Mouse (Mus musculus) ES-CJ7 (cell line): Measurements from ENCODE around the gene Hist1h3d.
"Not testable (repeated sequence)": the region's sequence is repeated elsewhere in the genome, so short reads cannot be mapped to it uniquely, and the experiment has no call there.

ENCODE experiments used
- DNase-seq: peaks from one replicate; pipeline ENCODE4 v3.0.0; 2011; ENCODE audit warnings: low read depth, low spot score

Gene Hist1h3d

DNA sequence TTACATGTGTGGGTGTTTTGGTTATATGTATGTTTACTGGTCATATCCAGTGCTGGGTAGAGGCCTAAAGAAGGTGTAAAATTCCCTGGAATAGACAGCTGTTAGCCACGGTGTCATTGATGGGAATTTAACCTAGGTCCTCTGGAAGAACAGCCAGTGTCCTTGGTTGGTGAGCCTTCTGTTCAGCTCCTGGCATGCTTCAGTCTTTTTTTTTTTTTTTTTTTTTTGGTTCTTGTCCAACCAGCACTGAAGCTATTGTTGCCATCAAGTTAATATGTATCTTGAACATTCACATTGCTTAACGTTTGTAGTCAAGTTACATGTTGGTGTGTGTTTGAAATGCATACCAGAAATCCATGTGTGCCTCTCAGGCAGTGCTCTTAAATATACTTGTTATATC is 11.1 kb upstream of the Hist1h3d start:
- no peak for DNase-seq

DNA sequence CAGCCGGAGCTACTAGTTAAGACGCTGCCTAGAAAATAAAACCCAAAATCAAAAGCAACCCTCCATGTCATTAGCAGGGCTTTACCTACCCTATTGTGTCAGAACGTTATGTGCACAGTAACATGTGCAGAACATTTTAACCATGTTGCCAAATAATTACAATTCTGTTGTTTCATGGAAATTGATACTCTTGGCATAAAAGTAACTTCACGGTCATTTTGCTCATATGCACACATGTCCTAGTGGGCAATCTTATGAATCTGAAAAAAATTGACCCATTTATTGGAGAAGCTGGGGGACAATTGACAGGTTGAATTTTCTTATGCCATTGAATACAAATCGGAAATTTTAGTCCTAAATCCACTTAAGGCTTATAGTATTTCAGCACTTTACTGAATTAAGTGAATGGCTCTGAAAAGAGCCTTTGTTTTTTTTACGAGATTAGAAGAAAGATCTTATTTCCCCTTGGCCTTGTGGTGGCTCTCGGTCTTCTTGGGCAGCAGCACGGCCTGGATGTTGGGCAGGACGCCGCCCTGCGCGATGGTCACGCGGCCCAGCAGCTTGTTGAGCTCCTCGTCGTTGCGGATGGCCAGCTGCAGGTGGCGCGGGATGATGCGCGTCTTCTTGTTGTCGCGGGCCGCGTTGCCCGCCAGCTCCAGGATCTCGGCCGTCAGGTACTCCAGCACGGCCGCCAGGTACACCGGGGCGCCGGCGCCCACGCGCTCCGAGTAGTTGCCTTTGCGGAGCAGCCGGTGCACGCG is 5.1 kb upstream of the Hist1h3d start:
- DNase-seq: peak; percentile 56

DNA sequence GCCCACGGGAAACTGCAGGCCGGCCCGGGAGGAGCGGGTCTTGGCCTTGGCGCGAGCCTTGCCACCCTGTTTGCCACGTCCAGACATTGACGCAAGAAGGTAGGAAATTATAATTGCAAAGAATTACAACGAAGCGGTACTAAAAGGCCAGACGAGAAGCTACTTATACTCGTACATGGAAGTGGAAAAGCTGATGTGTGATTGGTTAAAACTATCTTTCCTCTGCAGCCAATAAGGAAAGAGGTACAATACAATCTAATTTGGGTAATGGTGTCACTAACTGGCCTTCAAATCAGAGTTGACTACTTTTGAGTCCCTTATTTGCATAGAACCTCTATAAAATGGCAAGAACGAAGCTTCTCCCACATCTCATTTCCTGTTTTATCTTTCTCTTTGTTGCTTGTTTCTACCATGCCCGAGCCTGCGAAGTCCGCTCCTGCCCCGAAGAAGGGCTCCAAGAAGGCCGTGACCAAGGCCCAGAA is 4.5 kb upstream of the Hist1h3d start, which contains the start of the genes Hist1h2ae and Hist1h2bg:
TSS of gene Hist1h2ae (minus strand) at position 199 of the 482 bp plus-strand sequence.
TSS of gene Hist1h2bg (plus strand) at position 375 of the 482 bp plus-strand sequence.
- peak; percentile 98 for DNase-seq

DNA sequence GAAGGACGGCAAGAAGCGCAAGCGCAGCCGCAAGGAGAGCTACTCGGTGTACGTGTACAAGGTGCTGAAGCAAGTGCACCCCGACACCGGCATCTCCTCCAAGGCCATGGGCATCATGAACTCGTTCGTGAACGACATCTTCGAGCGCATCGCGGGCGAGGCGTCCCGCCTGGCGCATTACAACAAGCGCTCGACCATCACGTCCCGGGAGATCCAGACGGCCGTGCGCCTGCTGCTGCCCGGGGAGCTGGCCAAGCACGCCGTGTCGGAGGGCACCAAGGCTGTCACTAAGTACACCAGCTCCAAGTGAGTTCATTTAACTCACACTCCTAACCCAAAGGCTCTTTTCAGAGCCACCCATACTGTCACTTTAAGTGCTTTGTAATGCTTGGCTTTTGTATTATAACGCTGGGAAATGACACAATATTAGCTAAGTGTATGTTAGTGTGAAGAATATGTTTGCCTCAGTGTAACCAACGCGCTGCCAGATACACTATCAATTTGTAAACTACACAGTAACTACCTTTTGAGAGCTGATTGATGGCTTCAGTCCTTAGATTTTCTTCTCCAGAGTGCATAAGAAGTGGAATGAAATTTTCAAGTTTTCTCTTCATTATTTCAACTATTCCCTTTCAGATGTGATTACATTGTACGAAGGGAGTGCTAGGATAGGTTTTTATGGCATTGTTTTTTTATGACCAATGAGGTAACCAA is 3.9 kb upstream of the Hist1h3d start:
- DNase-seq: peak; percentile 67

DNA sequence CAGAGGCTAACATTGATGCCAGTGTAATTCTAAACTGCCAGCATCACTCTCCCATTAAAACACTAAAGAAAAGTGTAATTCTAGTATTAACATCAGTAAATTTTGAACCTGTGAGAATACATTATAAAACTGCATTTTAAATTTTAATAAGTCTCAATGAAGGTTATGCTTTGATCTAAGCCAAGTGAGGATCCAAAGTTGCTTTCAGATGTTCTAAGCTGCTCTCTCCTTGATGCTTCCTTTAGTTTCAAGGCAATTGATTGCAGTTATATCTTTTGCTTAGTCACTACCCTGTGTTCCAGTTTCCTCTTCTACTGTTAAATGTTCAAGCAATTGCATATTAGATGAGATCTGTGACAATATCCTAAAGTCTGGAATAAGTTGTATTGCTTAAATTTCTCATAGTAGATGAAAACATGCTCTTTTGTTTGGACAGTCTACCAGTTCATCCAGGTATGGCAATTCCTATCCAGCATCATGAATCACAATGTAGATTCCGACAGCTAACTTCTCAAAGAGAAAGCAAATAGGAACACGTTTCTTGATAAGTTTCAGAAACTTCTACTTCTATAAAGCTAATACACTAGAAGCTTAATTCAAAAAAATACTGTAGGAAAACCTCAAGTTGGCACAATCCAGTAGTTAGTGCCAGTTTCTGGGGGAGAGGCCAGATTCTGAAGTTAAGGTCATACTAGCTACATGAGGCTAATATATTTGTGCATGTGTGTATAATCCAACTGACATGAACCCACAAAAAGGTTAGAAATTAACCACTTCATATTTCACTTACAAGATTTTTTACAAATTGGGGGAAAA is 3.1 kb upstream of the Hist1h3d start:
- peak; percentile 51 for DNase-seq

DNA sequence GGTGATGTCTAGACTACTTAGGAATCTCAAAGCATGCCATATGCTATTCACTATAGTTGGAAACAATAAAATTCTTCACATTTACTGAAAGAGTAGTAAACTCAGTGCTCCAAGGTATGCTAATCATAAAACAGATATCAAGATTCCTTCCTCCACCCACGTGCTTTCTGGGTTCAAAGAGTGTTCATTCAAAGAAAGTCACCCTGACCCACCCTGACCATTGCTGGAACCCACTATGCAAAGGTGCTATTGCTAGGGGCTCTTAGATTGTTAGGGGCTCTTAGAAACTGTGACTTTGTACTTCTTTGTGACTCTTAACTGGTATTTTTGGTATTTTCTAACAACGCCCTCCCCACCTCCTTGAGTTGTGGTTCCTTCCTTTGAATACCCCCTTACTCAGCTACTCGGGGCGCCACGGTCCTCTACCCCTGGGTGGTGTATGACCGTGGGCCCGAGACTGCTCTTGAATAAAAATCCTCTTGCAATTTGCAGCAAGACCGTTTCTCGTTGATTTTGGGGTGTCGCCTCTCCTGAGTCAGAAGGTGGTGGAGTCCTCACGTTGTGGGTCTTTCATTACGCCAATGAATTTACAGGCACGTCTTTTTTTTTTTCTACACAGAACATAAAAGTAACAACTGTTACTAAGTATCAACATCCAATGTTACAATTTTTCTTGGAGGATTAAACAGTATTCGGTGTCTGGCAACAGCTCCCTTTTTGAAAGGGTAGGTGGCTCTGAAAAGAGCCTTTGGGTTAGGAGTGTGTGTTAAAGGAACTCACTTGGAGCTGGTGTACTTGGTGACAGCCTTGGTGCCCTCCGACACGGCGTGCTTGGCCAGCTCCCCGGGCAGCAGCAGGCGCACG is 2.3 kb upstream of the Hist1h3d start:
- not testable (repeated sequence) for DNase-seq

DNA sequence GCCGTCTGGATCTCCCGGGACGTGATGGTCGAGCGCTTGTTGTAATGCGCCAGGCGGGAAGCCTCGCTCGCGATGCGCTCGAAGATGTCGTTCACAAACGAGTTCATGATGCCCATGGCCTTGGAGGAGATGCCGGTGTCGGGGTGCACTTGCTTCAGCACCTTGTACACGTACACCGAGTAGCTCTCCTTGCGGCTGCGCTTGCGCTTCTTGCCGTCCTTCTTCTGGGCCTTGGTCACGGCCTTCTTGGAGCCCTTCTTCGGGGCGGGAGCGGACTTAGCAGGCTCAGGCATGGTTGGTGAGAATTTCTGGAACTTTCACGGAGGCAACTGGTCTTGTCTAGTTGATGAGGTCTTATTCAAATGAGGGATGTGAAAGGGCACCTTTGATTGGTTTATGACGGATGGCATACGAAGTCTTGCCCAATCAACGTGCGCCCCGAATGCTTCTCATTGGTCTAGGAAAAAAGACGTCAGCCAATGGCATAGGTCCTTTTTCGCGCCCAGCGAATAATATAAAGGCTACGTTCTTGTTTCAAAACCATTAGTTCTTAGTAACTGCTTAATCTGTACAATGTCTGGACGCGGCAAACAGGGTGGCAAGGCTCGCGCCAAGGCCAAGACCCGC is 1.6 kb upstream of the Hist1h3d start, which contains the start of the genes Hist1h2bf and Hist1h2ad:
TSS of gene Hist1h2bf (minus strand) at position 299 of the 627 bp plus-strand sequence.
TSS of gene Hist1h2ad (plus strand) at position 484 of the 627 bp plus-strand sequence.
- peak; percentile 100 for DNase-seq

DNA sequence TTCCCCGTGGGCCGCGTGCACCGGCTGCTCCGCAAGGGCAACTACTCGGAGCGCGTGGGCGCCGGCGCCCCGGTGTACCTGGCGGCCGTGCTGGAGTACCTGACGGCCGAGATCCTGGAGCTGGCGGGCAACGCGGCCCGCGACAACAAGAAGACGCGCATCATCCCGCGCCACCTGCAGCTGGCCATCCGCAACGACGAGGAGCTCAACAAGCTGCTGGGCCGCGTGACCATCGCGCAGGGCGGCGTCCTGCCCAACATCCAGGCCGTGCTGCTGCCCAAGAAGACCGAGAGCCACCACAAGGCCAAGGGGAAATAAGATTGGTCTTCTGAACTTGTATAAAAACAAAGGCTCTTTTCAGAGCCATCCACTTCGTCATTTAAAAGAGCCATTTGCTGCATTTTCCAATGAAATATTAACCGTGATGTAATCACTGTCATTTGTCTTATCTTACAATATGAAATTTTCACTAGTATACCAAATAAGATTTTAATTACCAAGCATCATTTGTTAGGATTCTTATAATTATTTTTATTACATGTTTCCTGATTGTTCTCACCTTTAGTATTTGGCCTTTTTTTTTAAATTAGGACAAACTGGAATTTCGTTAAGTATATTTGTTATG is 905 bp upstream of the Hist1h3d start:
- peak; percentile 59 for DNase-seq

DNA sequence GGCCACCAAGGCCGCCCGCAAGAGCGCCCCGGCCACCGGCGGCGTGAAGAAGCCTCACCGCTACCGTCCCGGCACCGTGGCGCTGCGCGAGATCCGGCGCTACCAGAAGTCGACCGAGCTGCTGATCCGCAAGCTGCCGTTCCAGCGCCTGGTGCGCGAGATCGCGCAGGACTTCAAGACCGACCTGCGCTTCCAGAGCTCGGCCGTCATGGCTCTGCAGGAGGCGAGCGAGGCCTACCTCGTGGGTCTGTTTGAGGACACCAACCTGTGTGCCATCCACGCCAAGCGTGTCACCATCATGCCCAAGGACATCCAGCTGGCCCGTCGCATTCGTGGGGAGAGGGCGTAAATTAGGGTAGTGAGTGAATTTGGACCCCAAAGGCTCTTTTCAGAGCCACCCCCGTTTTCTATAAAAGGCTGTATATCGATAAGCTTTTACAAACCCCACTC is 326 bp downstream of the Hist1h3d start:
- DNase-seq: peak; percentile 64

DNA sequence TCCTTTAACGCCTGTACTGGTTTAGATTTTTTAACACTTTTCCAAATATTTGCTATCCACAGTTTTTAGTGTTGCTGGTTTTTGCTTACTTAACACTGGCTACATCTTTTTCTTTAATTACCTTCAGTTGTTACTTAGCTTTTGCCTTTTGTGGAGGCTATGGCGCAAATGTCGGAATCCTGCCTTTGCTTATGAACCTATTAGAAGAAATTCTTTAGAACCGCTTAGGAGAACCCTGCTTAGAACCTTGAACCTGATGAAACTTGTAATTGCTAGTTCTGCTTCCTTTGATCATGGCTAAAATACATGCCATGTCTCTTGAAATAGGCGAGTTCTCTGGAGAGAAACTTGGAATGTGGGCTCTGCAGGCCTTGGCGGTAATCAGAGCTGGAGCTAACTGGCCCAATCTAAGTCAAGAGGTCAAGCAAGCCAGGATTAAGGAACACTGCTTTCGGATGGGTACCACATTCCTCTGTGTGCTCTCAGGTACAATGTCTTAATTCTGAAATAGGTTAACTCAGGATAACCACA is 853 bp downstream of the Hist1h3d start:
- peak; percentile 87 for DNase-seq

DNA sequence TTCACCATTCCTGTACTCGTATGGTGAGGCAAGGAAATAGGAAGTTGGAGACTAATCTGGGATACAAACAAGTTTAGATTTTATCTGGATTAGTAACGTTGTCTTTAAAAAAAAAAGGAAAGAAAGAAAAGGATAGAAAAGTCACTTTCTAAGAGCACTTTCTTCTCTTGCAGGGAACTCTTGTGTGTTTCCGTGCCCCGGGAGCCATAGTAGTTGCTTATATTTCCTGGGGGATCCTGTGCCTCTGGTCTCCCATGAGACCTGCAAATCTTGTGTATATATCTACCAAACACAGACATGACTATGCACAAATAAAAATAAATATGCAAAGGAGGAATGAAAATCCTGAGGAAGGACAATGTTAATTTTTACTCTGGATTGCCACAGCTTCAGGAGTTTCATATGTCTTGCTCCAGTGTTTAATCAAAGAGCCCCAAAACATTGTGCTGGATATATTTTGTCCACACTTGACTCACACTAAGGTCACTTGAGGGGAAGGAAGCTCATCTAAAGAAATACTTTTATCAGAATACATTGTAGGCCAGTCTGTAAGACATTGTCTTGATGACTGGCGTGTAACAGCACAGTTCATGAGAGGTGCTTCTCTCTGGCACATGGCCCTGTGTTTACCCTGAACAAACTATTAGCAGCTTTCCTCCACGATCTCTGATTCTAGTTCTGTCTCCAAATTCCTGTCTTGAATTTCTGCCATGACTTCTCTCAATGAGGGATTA is 1.5 kb downstream of the Hist1h3d start:
- DNase-seq: no peak

DNA sequence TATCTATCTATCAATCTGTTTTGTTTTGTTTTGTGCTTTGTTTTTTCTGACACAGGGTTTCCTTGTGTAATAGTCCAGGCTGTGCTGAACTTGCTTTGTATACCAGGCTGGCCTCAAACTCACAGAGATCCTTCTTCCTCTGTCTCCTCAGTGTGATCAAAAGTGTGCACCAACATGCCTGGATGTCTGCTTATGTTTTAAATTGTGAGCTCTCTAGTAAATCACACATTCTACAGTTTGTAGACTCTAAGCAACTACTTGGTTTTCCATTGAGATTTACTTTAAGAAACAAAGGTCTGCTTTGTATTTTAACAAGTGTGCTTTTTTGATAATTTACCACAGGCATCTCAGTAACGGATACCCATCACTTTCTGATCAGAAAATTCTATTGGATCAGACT is 2.3 kb downstream of the Hist1h3d start:
- DNase-seq: no peak

DNA sequence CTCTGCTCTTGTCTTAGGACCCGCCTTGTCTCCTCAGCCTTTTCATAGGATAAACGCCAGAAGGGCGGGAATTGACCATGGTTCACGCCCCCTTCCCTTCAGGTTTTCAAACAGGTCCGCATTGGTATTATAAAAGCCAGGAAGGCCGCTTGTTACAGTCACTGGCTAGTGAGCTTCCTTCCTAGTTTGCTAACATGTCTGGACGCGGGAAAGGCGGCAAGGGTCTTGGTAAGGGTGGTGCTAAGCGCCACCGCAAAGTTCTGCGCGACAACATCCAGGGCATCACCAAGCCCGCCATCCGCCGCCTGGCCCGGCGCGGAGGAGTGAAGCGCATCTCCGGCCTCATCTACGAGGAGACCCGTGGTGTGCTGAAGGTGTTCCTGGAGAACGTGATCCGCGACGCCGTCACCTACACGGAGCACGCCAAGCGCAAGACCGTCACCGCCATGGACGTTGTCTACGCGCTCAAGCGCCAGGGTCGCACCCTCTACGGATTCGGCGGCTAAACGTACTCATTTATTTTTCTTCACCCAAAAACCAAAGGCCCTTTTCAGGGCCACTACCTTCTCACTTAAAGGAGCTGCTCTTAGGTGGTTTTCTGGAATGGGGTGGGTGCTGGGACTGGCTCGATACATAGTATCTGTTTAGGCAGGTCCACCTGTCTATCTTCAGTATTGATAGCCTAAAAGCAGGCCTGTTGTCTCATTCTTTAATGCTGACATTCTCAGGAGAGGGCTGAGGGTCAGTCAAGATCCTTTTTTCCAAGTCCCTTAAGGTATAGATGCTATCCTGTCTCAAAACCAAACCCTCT is 6.0 kb downstream of the Hist1h3d start, which contains the start of gene Hist1h4d:
TSS of gene Hist1h4d (plus strand) at position 191 of the 811 bp plus-strand sequence.
- peak; percentile 97 for DNase-seq

DNA sequence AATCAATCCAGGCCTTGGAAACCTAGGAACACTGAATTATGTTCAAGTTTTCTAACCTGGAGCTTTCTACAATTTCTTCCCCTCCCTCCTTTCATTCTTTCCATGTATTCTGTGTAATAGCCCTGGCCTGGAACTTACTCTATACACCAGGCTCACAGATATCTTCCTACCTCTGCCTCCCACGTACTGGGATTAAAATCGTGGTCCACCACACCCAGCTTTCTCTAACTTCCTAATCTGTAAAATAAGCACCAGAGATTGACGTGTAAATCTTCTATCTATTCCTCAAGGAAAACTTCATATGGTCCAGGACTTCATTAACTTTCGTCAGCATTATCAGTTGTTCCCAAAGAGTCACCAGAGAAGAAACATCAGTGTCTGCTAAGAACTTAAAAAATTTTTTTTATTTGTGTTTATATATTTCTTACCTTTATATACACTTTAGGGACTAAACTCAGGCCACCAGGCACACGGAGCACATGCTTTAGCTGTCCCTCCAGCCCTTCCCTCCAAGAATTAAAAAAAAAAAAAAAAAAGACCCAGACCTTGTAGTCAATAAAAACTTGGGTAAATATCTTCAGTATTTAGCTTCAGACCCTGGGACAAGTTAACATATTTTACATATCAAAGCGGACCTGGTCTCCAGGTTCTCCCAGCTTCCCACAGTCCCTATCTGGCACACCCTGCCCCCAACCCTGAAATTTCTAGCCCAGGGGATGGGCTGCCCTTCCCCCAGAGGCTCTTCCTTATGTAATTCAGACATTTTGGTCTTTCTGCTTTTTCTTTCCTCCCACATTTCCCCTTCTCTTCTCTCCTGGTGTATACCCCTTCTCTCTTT is 6.9 kb downstream of the Hist1h3d start:
- peak; percentile 90 for DNase-seq

DNA sequence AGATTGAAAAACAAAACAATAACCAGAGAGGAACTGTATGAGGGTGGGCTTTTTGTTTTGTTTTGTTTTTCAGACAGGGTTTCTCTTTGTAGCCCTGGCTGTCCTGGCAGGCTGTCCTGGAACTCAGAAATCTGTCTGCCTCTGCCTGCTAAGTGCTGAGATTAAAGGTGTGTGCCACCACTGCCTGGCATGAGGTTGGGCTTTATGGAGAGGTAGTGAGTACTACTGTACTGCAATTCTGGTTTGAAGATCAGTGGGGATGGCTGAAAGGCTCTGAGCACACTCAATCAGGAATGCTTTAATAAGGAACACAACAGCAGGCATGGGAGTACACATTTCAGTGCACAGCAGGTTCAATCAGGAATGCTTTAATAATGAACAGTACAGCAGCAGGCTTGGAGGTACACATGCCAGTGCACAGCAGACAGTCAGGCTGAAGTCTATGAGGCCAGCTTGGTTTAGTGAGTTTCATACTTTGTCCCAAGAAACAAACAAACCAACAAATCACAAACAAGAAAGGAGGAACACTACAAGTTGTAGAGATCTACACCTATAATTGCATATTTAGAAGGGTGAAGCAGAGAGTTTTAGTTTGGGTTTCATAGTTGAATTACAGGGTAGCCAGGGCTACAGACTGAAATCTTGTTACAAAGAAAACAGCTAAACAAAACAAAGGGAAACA is 8.0 kb downstream of the Hist1h3d start:
- DNase-seq: no peak

DNA sequence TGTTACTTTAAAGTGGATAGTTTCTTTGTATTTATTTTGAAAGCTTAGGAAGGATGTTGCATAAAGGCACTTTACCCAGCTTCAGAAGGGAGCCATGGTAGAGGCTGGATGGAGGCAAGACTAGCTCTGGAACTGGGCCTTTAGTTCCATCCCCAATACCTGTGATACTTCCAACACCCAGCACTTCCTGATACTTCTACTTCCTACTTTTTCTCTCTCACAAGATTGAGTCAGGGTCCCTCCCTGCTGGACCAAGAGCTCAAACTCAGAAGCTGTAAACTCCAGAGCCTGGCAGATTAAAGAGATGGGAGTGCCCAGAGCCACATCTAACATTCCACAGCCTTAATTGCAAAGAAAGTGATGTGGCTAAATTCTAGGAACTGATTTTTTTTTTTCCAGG is 8.8 kb downstream of the Hist1h3d start:
- peak; percentile 54 for DNase-seq
